In the genomic region with DNA sequence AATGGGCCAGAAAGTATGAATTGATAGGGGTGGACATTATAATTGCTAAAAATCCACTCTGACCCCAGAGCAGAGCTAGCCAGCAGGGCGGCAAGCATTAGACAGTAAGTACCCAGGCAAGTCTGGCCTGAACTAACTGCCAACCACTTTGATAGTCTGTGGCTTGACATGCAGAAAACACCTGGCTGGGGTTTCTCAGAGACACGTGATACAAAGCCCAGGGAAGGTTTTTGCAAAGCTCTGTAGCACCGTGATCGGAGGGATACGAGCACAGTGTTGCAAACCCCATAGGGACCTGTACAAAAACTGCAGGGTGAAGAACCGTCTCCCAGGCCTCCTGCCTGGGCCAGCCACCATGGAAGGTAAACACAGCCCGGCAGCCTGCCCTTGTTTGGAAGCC, we compare ENCODE assay signal across 23 mouse cellular contexts.
A peak's percentile ranks its signal among the peaks of the same experiment; 100 is the strongest.
DNase-seq lines count a peak whose midpoint lies in the region; ATAC-seq and TF ChIP-seq lines count a peak whose summit lies in the region.
"Had no signal": no experiment of that assay in that cellular context is flagged by ENCODE, and none has a peak within 500 bp of the region (broad histone marks: within the 10 kb centered on the region; RNA-seq: fewer than 3 reads in every experiment).

No protein-coding gene starts in this region.

- peaks cover 11% of the 10 kb centered on the region for H3K4me1 ChIP-seq in midbrain, embryonic 10.5 days
- no peaks in the 10 kb centered on the region for H3K4me1 ChIP-seq in midbrain, embryonic 14.5 days (ENCODE audit: control insufficient read depth, insufficient read depth, low read length)
- H3K4me1 ChIP-seq in CH12.LX (ENCODE audit: control insufficient read depth in 1 of 2, insufficient read depth in 2 of 2) = peaks cover 14 to 24% of the 10 kb centered on the region in 2 experiments
- H3K4me1 ChIP-seq in kidney, embryonic 14.5 days (ENCODE audit: control insufficient read depth, insufficient read depth, low read length) = 0 out of 2 replicates have a peak, but pooled peaks cover 6% of the 10 kb centered on the region

- H3K27ac ChIP-seq in midbrain, embryonic 10.5 days (replicated peaks) = no peak overlapping the region
- H3K27ac ChIP-seq in midbrain, embryonic 14.5 days (replicated peaks; ENCODE audit: low read depth, low read length) = no peak overlapping the region
- H3K27ac ChIP-seq in CH12.LX (ENCODE audit: insufficient read depth, low read depth) = no peak overlapping the region
- H3K27ac ChIP-seq in kidney, embryonic 14.5 days (ENCODE audit: low read depth, low read length) = no peak overlapping the region
- H3K27ac ChIP-seq: embryonic facial prominence, embryonic 10.5 days; embryonic facial prominence, embryonic 12.5 days; forebrain, embryonic 12.5 days had no signal

- TF ChIP-seq CTCF in CH12.LX (conservative IDR thresholded peaks at IDR 0.05 in 1 of 2, IDR thresholded peaks at IDR 0.05 in 1 of 2; ENCODE audit: low read depth in 2 of 2, low read length in 2 of 2) = no peak

- no peak overlapping the region for H3K4me3 ChIP-seq in midbrain, embryonic 10.5 days
- H3K4me3 ChIP-seq in midbrain, embryonic 14.5 days (replicated peaks; ENCODE audit: low read depth, low read length) = no peak overlapping the region
- H3K4me3 ChIP-seq in CH12.LX (replicated peaks in 1 of 3; ENCODE audit: low read depth in 2 of 3, low read length in 2 of 3, poor library complexity in 1 of 3) = no peak overlapping the region
- no peak overlapping the region for H3K4me3 ChIP-seq in kidney, embryonic 14.5 days (ENCODE audit: low read length)
- H3K4me3 ChIP-seq: embryonic facial prominence, embryonic 10.5 days; embryonic facial prominence, embryonic 12.5 days; forebrain, embryonic 10.5 days; forebrain, embryonic 12.5 days had no signal

- no peaks in the 10 kb centered on the region for H3K27me3 ChIP-seq in midbrain, embryonic 10.5 days (ENCODE audit: low read depth, poor library complexity, severe bottlenecking)
- H3K27me3 ChIP-seq in midbrain, embryonic 14.5 days (ENCODE audit: control insufficient read depth, insufficient read depth, low read length) = no peaks in the 10 kb centered on the region
- H3K27me3 ChIP-seq in CH12.LX (replicated peaks) = no peaks in the 10 kb centered on the region
- H3K27me3 ChIP-seq in kidney, embryonic 14.5 days (ENCODE audit: control insufficient read depth, insufficient read depth, low read length) = no peaks in the 10 kb centered on the region
- H3K27me3 ChIP-seq: embryonic facial prominence, embryonic 12.5 days; forebrain, embryonic 12.5 days; Patski had no signal

- 80% methylated on average over 7 of the region's 7 CpGs for WGBS in midbrain, embryonic 10.5 days
- 83% methylated on average over 7 of the region's 7 CpGs for WGBS in midbrain, embryonic 14.5 days
- 68% methylated on average over 7 of the region's 7 CpGs for WGBS in kidney, embryonic 14.5 days

- H3K36me3 ChIP-seq in midbrain, embryonic 10.5 days = no peaks in the 10 kb centered on the region
- no peaks in the 10 kb centered on the region for H3K36me3 ChIP-seq in midbrain, embryonic 14.5 days (ENCODE audit: control insufficient read depth, insufficient read depth, low read length)
- H3K36me3 ChIP-seq in CH12.LX (replicated peaks in 1 of 2; ENCODE audit: control insufficient read depth in 1 of 2, insufficient read depth in 1 of 2, low read length in 1 of 2) = no peaks in the 10 kb centered on the region
- H3K36me3 ChIP-seq in kidney, embryonic 14.5 days (ENCODE audit: control insufficient read depth, insufficient read depth, low read length) = no peaks in the 10 kb centered on the region
- H3K36me3 ChIP-seq: embryonic facial prominence, embryonic 10.5 days; embryonic facial prominence, embryonic 12.5 days; forebrain, embryonic 10.5 days; forebrain, embryonic 12.5 days; G1E had no signal

- in situ Hi-C loops in CH12.LX (cut with MboI; ENCODE audit: low pct_ligation_motif_present, low pct_unique_long_range_greater_than_20kb, low sequenced_read_pairs) = no loop called here

- ATAC-seq in midbrain, embryonic 14.5 days (ENCODE audit: low FRiP score, low TSS enrichment) = no peak
- no peak for ATAC-seq in kidney, embryonic 14.5 days (ENCODE audit: low FRiP score, low TSS enrichment)
- ATAC-seq: activated CD4-positive, CD25-positive, alpha-beta regulatory T cell, adult 4 months; forebrain, embryonic 14.5 days; forebrain, embryonic 16.5 days; Patski had no signal

- no peak overlapping the region for H3K9ac ChIP-seq in midbrain, embryonic 14.5 days (replicated peaks; ENCODE audit: low read length)
- no peak overlapping the region for H3K9ac ChIP-seq in CH12.LX (ENCODE audit: insufficient read depth, low read depth)
- H3K9ac ChIP-seq in kidney, embryonic 14.5 days (ENCODE audit: low read depth, low read length) = no peak overlapping the region
- H3K9ac ChIP-seq: embryonic facial prominence, embryonic 12.5 days; forebrain, embryonic 12.5 days had no signal

- no peak for TF ChIP-seq RAD21 in CH12.LX (IDR thresholded peaks at IDR 0.05; ENCODE audit: low read depth, low read length)

- no peak for TF ChIP-seq POLR2A in CH12.LX (IDR thresholded peaks at IDR 0.05; ENCODE audit: low read depth, low read length)

- H3K9me3 ChIP-seq in midbrain, embryonic 10.5 days (replicated peaks) = peaks cover 5% of the 10 kb centered on the region; the same call in 1 of the 2 replicates
- no peaks in the 10 kb centered on the region for H3K9me3 ChIP-seq in midbrain, embryonic 14.5 days (ENCODE audit: control insufficient read depth, low read length)
- H3K9me3 ChIP-seq in CH12.LX (replicated peaks; ENCODE audit: low read length) = no peaks in the 10 kb centered on the region
- no peaks in the 10 kb centered on the region for H3K9me3 ChIP-seq in kidney, embryonic 14.5 days (ENCODE audit: control insufficient read depth, low read length)
- H3K9me3 ChIP-seq: embryonic facial prominence, embryonic 10.5 days; embryonic facial prominence, embryonic 12.5 days had no signal

- no peak for TF ChIP-seq EP300 in CH12.LX (IDR thresholded peaks at IDR 0.05; ENCODE audit: low read length)

- DNase-seq in heart, postnatal 4 days = peak; percentile 3
- no peak for DNase-seq in heart, adult 11 months
- DNase-seq in midbrain, embryonic 10.5 days (ENCODE audit: low spot score) = peak; percentile 7
- no peak for DNase-seq in midbrain, embryonic 14.5 days
- DNase-seq in CH12.LX (ENCODE audit: extremely low read depth) = peak; percentile 22
- DNase-seq in fibroblast of lung, adult 2 months (ENCODE audit: low read depth) = peak; percentile 44
- no peak for DNase-seq in left cerebral cortex, adult 8-10 months (ENCODE audit: low spot score in 2 of 2)
- DNase-seq: adrenal gland, adult 8-10 months; adrenal gland, postnatal 14 days; cerebellum, adult 11-12 months; cerebellum, adult 2 months; cerebellum, adult 9-10 months; cerebellum, postnatal 10 days had no signal

- dilution Hi-C loops in CH12.LX (cut with MboI; ENCODE audit: extremely low pct_ligation_motif_present, extremely low pct_unique_long_range_greater_than_20kb, low sequenced_read_pairs) = no loop called here

- H3K4me2 ChIP-seq in midbrain, embryonic 14.5 days (ENCODE audit: low read length) = no peak overlapping the region
- peak overlapping the region; percentile 54; the same call in 1 of the 2 replicates for H3K4me2 ChIP-seq in CH12.LX (ENCODE audit: insufficient read depth, low read depth, poor library complexity, severe bottlenecking)
- H3K4me2 ChIP-seq in kidney, embryonic 14.5 days (replicated peaks; ENCODE audit: low read depth, low read length) = no peak overlapping the region
- H3K4me2 ChIP-seq: embryonic facial prominence, embryonic 12.5 days; forebrain, embryonic 12.5 days had no signal

- H3K79me2 ChIP-seq in CH12.LX (replicated peaks; ENCODE audit: control insufficient read depth, extremely low read depth, insufficient read depth, poor library complexity, severe bottlenecking) = no peaks in the 10 kb centered on the region

TF ChIP-seq in CH12.LX, 34 proteins besides CTCF, POLR2A, EP300 and RAD21:
- TF ChIP-seq ZMIZ1 (IDR thresholded peaks at IDR 0.05; ENCODE audit: low read depth, low read length) (no peak), USF2 (conservative IDR thresholded peaks at IDR 0.05; ENCODE audit: low read depth, low read length) (peak; percentile 29; the same call in 1 of the 2 replicates), MEF2A (IDR thresholded peaks at IDR 0.05; ENCODE audit: borderline replicate concordance, low read depth, low read length) (0 out of 2 replicates have a peak, but pooled peaks have one; percentile 5), RCOR1 (conservative IDR thresholded peaks at IDR 0.05; ENCODE audit: low read depth, low read length) (no peak), USF1 (IDR thresholded peaks at IDR 0.05; ENCODE audit: low read depth, low read length) (peak; percentile 43), HCFC1 (IDR thresholded peaks at IDR 0.05; ENCODE audit: low read depth, low read length) (no peak), ZKSCAN1 (IDR thresholded peaks at IDR 0.05; ENCODE audit: borderline replicate concordance, low read depth, low read length) (no peak), BHLHE40 (IDR thresholded peaks at IDR 0.05; ENCODE audit: low read depth, low read length) (peak; percentile 71), SIN3A (IDR thresholded peaks at IDR 0.05; ENCODE audit: low read length) (peak; percentile 29; the same call in 1 of the 2 replicates), MAX (IDR thresholded peaks at IDR 0.05; ENCODE audit: low read length) (peak; percentile 46), ETS1 (conservative IDR thresholded peaks at IDR 0.05; ENCODE audit: low read depth, low read length) (0 out of 2 replicates have a peak, but pooled peaks have one; percentile 21), MXI1 (IDR thresholded peaks at IDR 0.05; ENCODE audit: low read depth, low read length) (no peak), TCF12 (IDR thresholded peaks at IDR 0.05; ENCODE audit: low read depth, low read length) (peak; percentile 41; the same call in 1 of the 2 replicates), ELF1 (IDR thresholded peaks at IDR 0.05; ENCODE audit: low read depth, low read length) (no peak; the same call in 1 of the 2 replicates)

Comparison
In these comparisons a context has a peak if more than half of its experiments do, and no peak if none do; other contexts are left out.
1. DNase-seq: peak in heart, postnatal 4 days (single experiment), midbrain, embryonic 10.5 days (single experiment), CH12.LX (single experiment) and fibroblast of lung, adult 2 months (single experiment); none in heart, adult 11 months (single experiment), midbrain, embryonic 14.5 days (single experiment) and left cerebral cortex, adult 8-10 months (0 of 2).